Mouse (Mus musculus): Measurements from ENCODE around the gene Tmem238.

Tmem238 gene

DNA sequence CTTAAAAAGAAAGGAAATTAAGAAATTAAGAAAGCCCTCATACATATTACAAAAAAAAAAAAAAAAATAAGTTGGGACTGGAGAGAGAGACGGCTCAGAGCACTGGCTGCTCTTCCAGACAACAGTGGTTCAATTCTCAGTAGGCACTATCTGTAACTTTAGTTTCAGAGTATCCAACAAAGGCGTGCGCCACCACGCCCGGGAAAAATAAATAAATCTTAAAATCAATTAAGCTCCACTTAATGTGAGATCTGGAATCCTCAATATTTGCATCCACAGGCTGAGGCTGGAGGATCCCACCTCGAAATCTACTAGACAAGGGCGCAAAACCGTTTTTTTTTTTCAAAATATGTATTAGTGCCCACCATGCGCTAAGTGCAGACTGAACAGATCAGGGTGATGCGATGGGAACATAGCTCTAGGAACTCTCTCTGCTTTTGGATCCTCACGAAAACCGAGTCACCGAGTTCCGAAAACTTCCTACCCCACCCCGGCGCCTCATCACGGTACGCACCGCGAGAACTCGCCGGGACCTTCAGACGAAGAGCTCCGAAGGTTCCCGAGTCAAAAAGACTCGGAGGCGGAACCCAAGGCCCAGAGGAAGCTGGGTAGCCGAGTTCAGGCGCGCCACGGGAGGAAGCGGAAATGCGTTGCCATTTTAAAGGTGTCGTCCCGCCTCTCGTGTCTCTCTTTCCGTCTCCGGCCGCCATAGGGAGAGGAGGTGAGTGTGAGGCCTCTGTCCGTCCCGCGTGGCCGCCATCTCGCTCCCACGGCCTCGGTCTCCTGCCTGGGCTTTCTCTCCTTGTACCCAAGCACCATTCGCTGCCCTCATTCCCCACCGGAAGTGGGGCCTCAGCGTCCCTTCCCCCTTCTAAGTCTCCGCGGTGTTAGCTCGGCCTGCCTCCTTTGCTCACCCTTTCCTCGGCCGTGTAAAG lies 3.1 kb upstream of the Tmem238 start, which contains the start of gene Rpl28:
Gene Rpl28 (plus strand): TSS at position 597 of the 935 bp plus-strand sequence.
- peak; percentile 98 for DNase-seq

GRCm38 (mm10) chr7:4788499-4789435 lies 689 bp downstream of the Tmem238 start:
- DNase-seq, result peak; percentile 65

- no peak for DNase-seq
Observed at GRCm38 (mm10) chr7:4783667-4784268, 5.7 kb downstream of the Tmem238 start.

GRCm38 (mm10) chr7:4782759-4783158 lies 6.7 kb downstream of the Tmem238 start, which contains the start of the genes Il11 and Tmem190:
Gene Il11 (minus strand): TSS chr7:4782859.
Gene Tmem190 (plus strand): TSS chr7:4782937.
- no peak for DNase-seq

DNA sequence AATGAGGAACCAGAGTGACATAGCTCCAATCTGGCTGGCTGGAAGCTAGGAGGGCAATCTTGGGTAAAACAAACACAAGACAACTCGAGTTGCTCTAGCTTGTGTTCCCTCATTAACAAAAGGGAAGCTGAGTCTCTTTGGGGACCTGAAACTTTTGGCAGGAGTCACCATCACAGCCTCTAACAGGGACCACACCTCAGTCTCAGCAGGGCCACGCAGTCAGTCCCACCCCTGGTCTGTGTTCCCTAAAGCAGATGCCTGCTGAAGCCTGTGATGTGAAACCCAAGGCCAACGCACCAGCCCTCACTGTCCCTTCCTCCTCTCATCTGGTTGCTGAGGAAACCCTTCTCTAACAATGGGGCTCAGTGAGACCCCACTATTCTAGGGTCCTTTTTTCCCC lies 7.3 kb downstream of the Tmem238 start:
- DNase-seq, result no peak

GRCm38 (mm10) chr7:4779921-4780320 lies 9.5 kb downstream of the Tmem238 start:
- no peak for DNase-seq

- no peak for DNase-seq
Observed at GRCm38 (mm10) chr7:4777851-4778637, 11.4 kb downstream of the Tmem238 start.

DNA sequence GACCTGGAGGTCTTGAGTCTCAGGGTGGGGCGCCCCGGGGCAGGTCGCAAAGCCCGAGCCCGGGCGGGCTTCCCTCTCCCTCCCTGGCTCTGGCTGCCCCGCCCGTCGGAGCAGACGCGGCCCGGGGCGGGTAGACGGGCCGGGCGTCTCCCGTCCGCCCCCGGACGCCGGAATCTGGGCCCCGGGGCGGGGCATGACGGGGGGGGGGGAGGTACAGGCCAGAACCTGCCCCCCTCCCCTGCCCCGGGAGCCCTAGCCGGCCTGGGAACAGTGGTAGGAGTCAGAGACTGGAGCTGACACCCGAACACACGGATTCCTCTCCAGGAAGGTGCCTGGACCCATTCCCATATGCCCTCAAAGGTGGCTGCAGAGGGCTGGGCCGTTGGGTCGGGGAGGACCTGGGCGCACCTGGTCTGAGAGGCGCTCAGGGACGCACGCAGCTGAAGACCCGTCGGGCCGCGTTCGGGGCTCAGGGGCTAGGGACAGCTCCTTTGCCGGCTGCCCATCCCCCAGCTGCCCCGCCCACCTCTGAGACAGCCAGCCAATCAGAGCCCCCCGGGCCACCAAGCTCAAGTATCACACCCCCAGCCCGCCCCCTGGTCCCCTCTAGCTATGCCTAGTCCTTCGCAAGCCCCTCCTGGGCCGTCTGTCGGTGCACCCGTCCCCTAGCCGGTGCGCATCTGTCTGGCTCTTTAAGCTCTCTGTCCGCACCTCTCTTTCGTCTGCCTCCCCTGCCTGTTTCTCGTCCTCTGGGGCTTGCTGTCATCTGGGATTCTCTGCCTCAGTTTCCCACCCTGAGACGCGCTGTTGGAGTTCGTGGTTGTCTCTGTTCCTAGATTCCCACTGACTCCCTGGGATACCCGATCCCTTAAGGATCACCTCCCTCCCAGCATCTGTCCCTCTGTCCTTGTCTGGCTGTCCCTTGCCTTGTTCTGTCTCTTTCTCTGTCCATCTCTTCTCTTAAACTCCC lies 12.3 kb downstream of the Tmem238 start:
- DNase-seq, result peak; percentile 75

DNA sequence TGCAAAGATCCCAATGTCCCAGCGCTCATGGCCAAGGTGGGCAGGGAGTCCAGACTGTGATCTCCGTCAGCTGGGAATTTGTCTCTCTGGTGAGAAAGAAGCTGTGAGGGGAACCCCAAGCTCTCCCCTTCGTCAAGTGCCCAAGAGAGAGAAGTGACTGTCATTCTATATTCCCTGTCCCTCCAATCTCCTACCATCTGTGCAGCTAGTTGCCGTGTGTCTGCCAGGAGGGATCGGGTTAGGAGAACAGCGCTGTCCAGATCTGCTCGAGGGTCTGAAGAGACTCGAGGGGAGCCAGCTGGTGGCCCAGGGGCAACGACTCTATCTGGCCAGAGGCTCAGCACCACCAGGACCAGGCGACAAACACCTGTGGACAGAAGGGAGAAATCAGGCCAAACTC lies 13.3 kb downstream of the Tmem238 start:
- DNase-seq, result no peak

DNA sequence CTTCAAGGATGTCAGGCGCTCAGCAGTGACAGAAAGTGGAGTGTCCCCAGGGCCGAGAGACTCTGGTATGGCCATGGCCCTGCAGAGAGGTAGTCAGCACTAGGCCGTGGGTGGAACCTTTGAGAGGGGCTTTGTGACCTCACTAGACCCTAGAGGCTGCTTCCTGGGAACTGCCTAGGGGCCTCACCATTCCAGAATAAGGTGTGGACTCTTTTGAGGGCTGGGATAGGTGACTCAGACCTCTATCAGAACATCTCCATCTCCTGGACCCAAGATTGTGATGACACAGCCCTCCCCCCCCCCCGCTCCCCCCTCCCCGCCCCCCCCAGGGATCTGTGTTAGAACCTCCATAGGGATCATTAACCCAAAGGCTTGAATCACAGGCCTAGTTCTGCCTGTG lies 18.3 kb downstream of the Tmem238 start, which contains the start of gene Fam71e2:
Gene Fam71e2 (minus strand): TSS at position 101 of the 400 bp plus-strand sequence.
- DNase-seq, result no peak

GRCm38 (mm10) chr7:4764946-4765710 lies 24.3 kb downstream of the Tmem238 start:
- no peak for DNase-seq

- no peak for DNase-seq
Observed at GRCm38 (mm10) chr7:4759670-4760069, 29.8 kb downstream of the Tmem238 start.

DNA sequence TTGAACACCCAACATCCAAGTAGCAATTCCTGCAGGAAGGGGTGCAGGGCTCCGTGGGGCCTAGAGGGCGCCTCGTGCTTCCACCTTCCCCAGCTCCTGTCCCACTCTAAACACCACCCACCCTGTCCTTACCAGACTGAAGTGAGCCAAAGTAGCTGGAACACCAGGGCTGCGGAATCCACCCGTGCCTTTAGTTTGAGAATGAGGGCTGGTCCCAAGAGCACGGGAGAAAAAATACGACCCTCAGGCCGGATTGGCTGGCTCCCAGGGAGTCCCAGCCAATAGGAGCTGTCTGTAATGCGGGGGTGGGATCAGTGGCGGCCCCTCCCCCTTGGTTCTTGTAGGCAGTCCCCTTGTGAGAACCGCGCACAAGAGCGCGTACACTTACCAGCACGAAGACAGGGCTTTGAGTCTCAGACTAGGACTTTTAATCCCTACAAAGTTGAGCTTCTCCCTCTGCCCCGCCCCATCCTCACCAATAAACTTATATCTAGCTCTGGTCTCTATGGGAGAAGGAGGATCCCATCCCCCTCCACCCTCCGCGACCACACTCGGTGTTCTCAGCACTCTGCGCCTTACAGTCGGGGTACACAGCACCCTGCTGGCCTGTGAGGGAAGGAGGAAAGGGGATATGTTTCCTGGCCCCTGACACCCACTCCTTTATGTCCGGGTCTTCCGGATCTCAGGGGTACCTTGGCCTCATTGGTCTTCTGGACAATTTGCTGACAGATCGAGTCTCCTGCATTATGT lies 36.5 kb downstream of the Tmem238 start, which contains the start of gene Cox6b2:
Gene Cox6b2 (minus strand): TSS at position 274 of the 750 bp plus-strand sequence.
- DNase-seq, result peak; percentile 94

- DNase-seq, result peak; percentile 58
Observed at GRCm38 (mm10) chr7:4751971-4752820, 37.3 kb downstream of the Tmem238 start.

GRCm38 (mm10) chr7:4749169-4749568 lies 40.3 kb downstream of the Tmem238 start:
- no peak for DNase-seq

- no peak for DNase-seq
Observed at GRCm38 (mm10) chr7:4748321-4748720, 41.1 kb downstream of the Tmem238 start.

DNA sequence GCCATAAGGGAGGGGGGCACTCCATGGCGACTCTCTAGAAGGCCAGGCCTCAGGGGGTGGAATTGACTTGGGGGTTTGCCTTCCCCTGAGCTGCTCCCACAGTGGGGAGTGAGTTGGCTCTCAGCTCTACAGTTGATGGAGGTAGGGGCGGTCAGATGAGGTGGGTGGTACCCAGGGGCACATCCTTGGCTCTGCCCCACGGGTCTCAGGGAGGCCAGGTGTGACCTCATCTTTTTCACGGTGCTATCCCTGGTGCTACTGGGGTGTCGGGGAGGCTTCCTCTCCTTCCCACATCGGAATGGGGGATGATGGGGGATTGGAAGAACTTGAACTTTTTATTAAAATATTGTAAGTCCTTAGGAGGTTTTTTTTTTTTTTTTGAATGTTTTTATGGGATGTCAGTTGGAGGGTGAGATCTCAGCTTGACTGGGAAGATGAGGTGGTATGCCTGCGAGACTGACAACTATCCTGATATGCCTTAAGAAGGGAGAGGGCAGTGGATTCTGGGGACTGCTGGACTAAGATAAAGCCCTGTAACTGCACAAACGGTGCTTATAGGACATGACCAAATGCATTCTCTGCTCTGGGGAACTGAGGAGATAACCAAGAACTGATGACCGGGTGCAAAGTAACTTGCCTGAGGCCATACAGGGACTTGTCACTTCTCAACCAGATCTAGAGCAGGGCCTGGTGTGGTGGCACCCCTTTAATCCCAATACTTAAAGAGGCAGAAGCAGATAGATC lies 42.1 kb downstream of the Tmem238 start:
- DNase-seq, result no peak
